Mouse (Mus musculus) cerebellum, adult 2 months (tissue): ENCODE results near the gene Ttc17. TPM values are rescaled to one million over a fixed set of nuclear protein-coding genes. Genes with fewer than 3 reads are reported as not detected.

ENCODE experiments used
- DNase-seq, 2 experiments: peaks; one replicate each; pipeline ENCODE4 v3.0.0; 2021
- H3K27ac ChIP-seq: fragments of 200-500 bp; 2 replicates; pipeline ENCODE4 v1.5.1; 2012; ENCODE audit warnings: low read length, control low read depth, inconsistent platforms; ENCODE audit not compliant: insufficient read depth
- H3K27me3 ChIP-seq: fragments of 200-500 bp; 2 replicates; pipeline ENCODE4 v1.6.1; 2012; ENCODE audit warnings: inconsistent platforms, mild to moderate bottlenecking, low read length, moderate library complexity; ENCODE audit not compliant: control insufficient read depth, insufficient read depth
- H3K4me1 ChIP-seq: fragments of 200-500 bp; 2 replicates; pipeline ENCODE4 v1.6.1; 2011; ENCODE audit warnings: low read length; ENCODE audit not compliant: control insufficient read depth, insufficient read depth
- H3K4me3 ChIP-seq: fragments of 200-500 bp; replicated peaks from 2 replicates; pipeline ENCODE3; 2011; ENCODE audit warnings: mild to moderate bottlenecking, low read depth, low read length, control low read depth; ENCODE audit not compliant: insufficient read depth
- CTCF ChIP-seq: fragments of 200-500 bp; IDR thresholded peaks from 2 replicates; pipeline ENCODE4 v1.5.1; 2011; ENCODE audit warnings: low read depth, mild to moderate bottlenecking, control low read depth, low read length, moderate library complexity, borderline replicate concordance; ENCODE audit not compliant: insufficient read depth
- POLR2A ChIP-seq: fragments of 200-500 bp; IDR thresholded peaks from 2 replicates; pipeline ENCODE4 v1.6.1; 2011; ENCODE audit warnings: low read length, control low read depth, borderline replicate concordance; ENCODE audit not compliant: insufficient read depth
- WGBS: fragments of 180-500 bp; shearing (Covaris S2); methylation state at CpG from one replicate; pipeline ENCODE4 v1.1.7; 2018; 5-methylcytosine and 5-hydroxymethylcytosine counted together
- polyA plus RNA-seq: library from polyadenylated mRNA; depleted of rRNA; stranded (reverse); fragments of >200 nt; gene quantifications from 2 replicates; pipeline ENCODE4 v1.2.3, GENCODE M21; 2012

Gene Ttc17
- polyA plus RNA-seq, 1 experiment = 44.6 TPM

- no peak for DNase-seq
- TF ChIP-seq CTCF (0 out of 2 replicates have a peak, but pooled peaks have one; percentile 3), POLR2A (no peak)
These were observed 90.0 kb downstream of the Ttc17 start for GRCm38 (mm10) chr2:94316526-94316925.

GRCm38 (mm10) chr2:94303984-94304383 is 102.5 kb downstream of the Ttc17 start:
- peak; percentile 57 to 63 for DNase-seq
- 35% methylated on average over 10 of the region's 10 CpGs for WGBS
- H3K27ac ChIP-seq = 0 out of 2 replicates have a peak overlapping the region, but pooled peaks have one; percentile 9
- no peak overlapping the region for H3K4me3 ChIP-seq
- no peaks in the 10 kb centered on the region for H3K27me3 ChIP-seq
- H3K4me1 ChIP-seq = peaks cover 15% of the 10 kb centered on the region
- no peak for TF ChIP-seq CTCF
- TF ChIP-seq POLR2A = no peak

More at GRCm38 (mm10) chr2:94316526-94316925, 90.0 kb downstream of the Ttc17 start:
- no peak overlapping the region for H3K4me3 ChIP-seq
- H3K4me1 ChIP-seq = no peaks in the 10 kb centered on the region
- H3K27ac ChIP-seq = no peak overlapping the region
- 47% methylated on average over 5 of the region's 5 CpGs for WGBS
- no peaks in the 10 kb centered on the region for H3K27me3 ChIP-seq

GRCm38 (mm10) chr2:94302393-94302792 is 104.1 kb downstream of the Ttc17 start:
- TF ChIP-seq POLR2A (no peak), CTCF (no peak)
- 14% methylated on average over 5 of the region's 5 CpGs for WGBS
- H3K27ac ChIP-seq = no peak overlapping the region
- no peaks in the 10 kb centered on the region for H3K27me3 ChIP-seq
- no peak overlapping the region for H3K4me3 ChIP-seq
- H3K4me1 ChIP-seq = peaks cover 15% of the 10 kb centered on the region
- DNase-seq = peak; percentile 64 to 78

GRCm38 (mm10) chr2:94301749-94302148 is 104.7 kb downstream of the Ttc17 start:
- H3K4me3 ChIP-seq = no peak overlapping the region
- H3K27me3 ChIP-seq = no peaks in the 10 kb centered on the region
- peaks cover 15% of the 10 kb centered on the region for H3K4me1 ChIP-seq
- no peak for DNase-seq
- H3K27ac ChIP-seq = no peak overlapping the region
- TF ChIP-seq POLR2A = no peak
- TF ChIP-seq CTCF = no peak
- WGBS = 78% methylated on average over 8 of the region's 8 CpGs

- TF ChIP-seq POLR2A (no peak), CTCF (no peak)
- peaks cover 4% of the 10 kb centered on the region; the same call in 1 of the 2 replicates for H3K4me1 ChIP-seq
- peak in 1 of 2 experiments; percentile 9 for DNase-seq
- H3K27ac ChIP-seq = no peak overlapping the region
- no peaks in the 10 kb centered on the region for H3K27me3 ChIP-seq
- no peak overlapping the region for H3K4me3 ChIP-seq
- WGBS = 65% methylated on average over 3 of the region's 3 CpGs
These were observed 109.0 kb downstream of the Ttc17 start for GRCm38 (mm10) chr2:94297467-94297866.

GRCm38 (mm10) chr2:94290483-94290882 is 116.0 kb downstream of the Ttc17 start:
- peak; percentile 88 to 93 for DNase-seq
- no peak overlapping the region for H3K27ac ChIP-seq
- TF ChIP-seq POLR2A (no peak), CTCF (peak; percentile 98)
- WGBS = 0% methylated on average over 5 of the region's 5 CpGs
- no peaks in the 10 kb centered on the region for H3K27me3 ChIP-seq
- H3K4me1 ChIP-seq = peaks cover 23% of the 10 kb centered on the region
- peak overlapping the region; percentile 9 for H3K4me3 ChIP-seq

- Histone ChIP-seq H3K27ac (no peak overlapping the region), H3K4me1 (peaks cover 23% of the 10 kb centered on the region), H3K4me3 (no peak overlapping the region), H3K27me3 (no peaks in the 10 kb centered on the region)
- TF ChIP-seq POLR2A (no peak), CTCF (no peak)
- 55% methylated on average over 6 of the region's 6 CpGs for WGBS
- no peak for DNase-seq
These were observed 116.8 kb downstream of the Ttc17 start for GRCm38 (mm10) chr2:94289659-94290058.

GRCm38 (mm10) chr2:94289169-94289568 is 117.3 kb downstream of the Ttc17 start:
- Histone ChIP-seq H3K27me3 (no peaks in the 10 kb centered on the region), H3K4me1 (peaks cover 23% of the 10 kb centered on the region), H3K27ac (no peak overlapping the region), H3K4me3 (no peak overlapping the region)
- TF ChIP-seq POLR2A = no peak
- TF ChIP-seq CTCF = no peak
- WGBS = 5% methylated on average over 2 of the region's 2 CpGs
- peak in 1 of 2 experiments; percentile 44 for DNase-seq
